10 mouse cellular contexts compared by ENCODE assay signal in the genomic region with DNA sequence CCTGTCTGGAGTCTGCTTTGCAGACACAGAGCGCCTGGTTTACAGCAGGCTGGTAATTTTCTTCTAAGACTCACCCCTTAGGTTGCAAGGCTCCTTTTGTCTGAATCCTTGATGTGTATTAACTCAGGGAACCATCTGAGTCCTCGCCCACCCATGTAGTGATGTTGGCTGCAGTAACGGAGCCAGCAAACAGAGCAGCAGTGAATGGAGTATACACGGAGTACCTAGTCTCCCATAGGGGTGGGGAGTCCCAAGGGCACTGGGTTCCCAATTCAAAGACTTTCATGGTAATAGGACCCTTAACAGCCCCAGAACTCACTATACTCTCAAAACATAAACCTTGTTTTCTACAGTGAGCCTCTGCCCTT.
DNase-seq lines count a peak whose midpoint lies in the region; ATAC-seq and TF ChIP-seq lines count a peak whose summit lies in the region.
"Had no signal": no experiment of that assay in that cellular context is flagged by ENCODE, and none has a peak within 500 bp of the region (broad histone marks: within the 10 kb centered on the region; RNA-seq: fewer than 3 reads in every experiment).

No protein-coding gene starts in this region.

- H3K27me3 ChIP-seq in heart, embryonic 12.5 days (replicated peaks), result peaks cover 44% of the 10 kb centered on the region
- no peaks in the 10 kb centered on the region for H3K27me3 ChIP-seq in lung, embryonic 15.5 days
- H3K27me3 ChIP-seq in embryonic facial prominence, embryonic 14.5 days (replicated peaks; ENCODE audit: control insufficient read depth, insufficient read depth, low read length), result 0 out of 2 replicates have a peak, but pooled peaks cover 5% of the 10 kb centered on the region
- H3K27me3 ChIP-seq in neural tube, embryonic 14.5 days (ENCODE audit: control insufficient read depth, insufficient read depth, low read length), result no peaks in the 10 kb centered on the region

- no peak overlapping the region for H3K27ac ChIP-seq in heart, embryonic 12.5 days (ENCODE audit: poor library complexity, severe bottlenecking)
- peak overlapping the region; percentile 20; the same call in 1 of the 2 replicates for H3K27ac ChIP-seq in lung, embryonic 15.5 days
- H3K27ac ChIP-seq in embryonic facial prominence, embryonic 14.5 days (replicated peaks; ENCODE audit: low read depth, low read length), result peak overlapping the region; percentile 40; the same call in 1 of the 2 replicates
- no peak overlapping the region for H3K27ac ChIP-seq in neural tube, embryonic 14.5 days (ENCODE audit: low read depth, low read length)

- H3K4me3 ChIP-seq in heart, embryonic 12.5 days, result no peak overlapping the region
- no peak overlapping the region for H3K4me3 ChIP-seq in lung, embryonic 15.5 days
- no peak overlapping the region for H3K4me3 ChIP-seq in lung, adult 2 months (replicated peaks; ENCODE audit: extremely low read depth, low read depth, low read length)
- no peak overlapping the region for H3K4me3 ChIP-seq in embryonic facial prominence, embryonic 14.5 days (ENCODE audit: low read depth, low read length)
- H3K4me3 ChIP-seq in neural tube, embryonic 14.5 days (ENCODE audit: low read depth, low read length), result no peak overlapping the region

- ATAC-seq in heart, embryonic 12.5 days (ENCODE audit: insufficient number of reproducible peaks, low FRiP score), result no peak
- ATAC-seq in lung, embryonic 15.5 days (ENCODE audit: borderline replicate concordance, extremely low read depth, low FRiP score, low TSS enrichment), result no peak
- ATAC-seq in embryonic facial prominence, embryonic 14.5 days (ENCODE audit: low read depth), result no peak
- 0 out of 2 replicates have a peak, but pooled peaks have one; percentile 20 for ATAC-seq in neural tube, embryonic 14.5 days (ENCODE audit: low read depth)
- ATAC-seq: intestine, postnatal 0 days; liver, postnatal 0 days had no signal

- no peak for TF ChIP-seq CTCF in lung, adult 2 months (IDR thresholded peaks at IDR 0.05; ENCODE audit: insufficient read depth, low read length)

- peak overlapping the region; percentile 9; the same call in 1 of the 2 replicates for H3K4me2 ChIP-seq in heart, embryonic 12.5 days
- no peak overlapping the region; the same call in 1 of the 2 replicates for H3K4me2 ChIP-seq in lung, embryonic 15.5 days
- peak overlapping the region; percentile 23; the same call in 1 of the 2 replicates for H3K4me2 ChIP-seq in embryonic facial prominence, embryonic 14.5 days (ENCODE audit: low read depth, low read length)
- no peak overlapping the region for H3K4me2 ChIP-seq in neural tube, embryonic 14.5 days (ENCODE audit: low read depth, low read length)

- no peak overlapping the region for H3K9ac ChIP-seq in heart, embryonic 12.5 days
- H3K9ac ChIP-seq in lung, embryonic 15.5 days, result no peak overlapping the region
- no peak overlapping the region for H3K9ac ChIP-seq in embryonic facial prominence, embryonic 14.5 days (ENCODE audit: low read depth, low read length)
- no peak overlapping the region for H3K9ac ChIP-seq in neural tube, embryonic 14.5 days (replicated peaks; ENCODE audit: low read depth, low read length)
- H3K9ac ChIP-seq: liver, postnatal 0 days had no signal

- no peaks in the 10 kb centered on the region for H3K36me3 ChIP-seq in heart, embryonic 12.5 days
- H3K36me3 ChIP-seq in lung, embryonic 15.5 days, result no peaks in the 10 kb centered on the region
- H3K36me3 ChIP-seq in embryonic facial prominence, embryonic 14.5 days (ENCODE audit: control insufficient read depth, insufficient read depth, low read length), result no peaks in the 10 kb centered on the region
- no peaks in the 10 kb centered on the region for H3K36me3 ChIP-seq in neural tube, embryonic 14.5 days (ENCODE audit: control insufficient read depth, insufficient read depth, low read length)

- no peaks in the 10 kb centered on the region for H3K9me3 ChIP-seq in heart, embryonic 12.5 days (replicated peaks)
- no peaks in the 10 kb centered on the region for H3K9me3 ChIP-seq in lung, embryonic 15.5 days
- H3K9me3 ChIP-seq in embryonic facial prominence, embryonic 14.5 days (ENCODE audit: control insufficient read depth, low read length), result no peaks in the 10 kb centered on the region
- no peaks in the 10 kb centered on the region for H3K9me3 ChIP-seq in neural tube, embryonic 14.5 days (ENCODE audit: control insufficient read depth, low read length)

- WGBS in heart, embryonic 12.5 days, result 64% methylated on average over 4 of the region's 4 CpGs
- WGBS in lung, embryonic 15.5 days, result 50% methylated on average over 4 of the region's 4 CpGs
- WGBS in lung, adult 2 months, result 65% methylated on average over 4 of the region's 4 CpGs
- 27% methylated on average over 4 of the region's 4 CpGs for WGBS in embryonic facial prominence, embryonic 14.5 days
- WGBS in neural tube, embryonic 14.5 days, result 45% methylated on average over 4 of the region's 4 CpGs

- peaks cover 38% of the 10 kb centered on the region for H3K4me1 ChIP-seq in heart, embryonic 12.5 days (replicated peaks)
- H3K4me1 ChIP-seq in lung, embryonic 15.5 days, result peaks cover 28% of the 10 kb centered on the region
- H3K4me1 ChIP-seq in lung, adult 2 months (ENCODE audit: control insufficient read depth, insufficient read depth, low read length), result peaks cover 4% of the 10 kb centered on the region; the same call in 1 of the 2 replicates
- H3K4me1 ChIP-seq in embryonic facial prominence, embryonic 14.5 days (ENCODE audit: control insufficient read depth, insufficient read depth, low read length), result peaks cover 33% of the 10 kb centered on the region
- H3K4me1 ChIP-seq in neural tube, embryonic 14.5 days (ENCODE audit: control insufficient read depth, insufficient read depth, low read length), result peaks cover 12% of the 10 kb centered on the region; the same call in 1 of the 2 replicates

- TF ChIP-seq POLR2A in lung, adult 2 months (IDR thresholded peaks at IDR 0.05; ENCODE audit: borderline replicate concordance, extremely low read depth, low read depth, low read length), result no peak

- no peak for DNase-seq in heart, adult 18-20 months
- DNase-seq in lung, adult 2 months, result no peak
- no peak for DNase-seq in embryonic facial prominence, embryonic 14.5 days (ENCODE audit: low spot score)
- no peak for DNase-seq in right cerebral cortex, adult 2 months (ENCODE audit: low spot score in 2 of 2)
- DNase-seq: B cell, adult 2 months had no signal

Comparison
In these comparisons a context has a peak if more than half of its experiments do, and no peak if none do; other contexts are left out.
1. H3K27ac ChIP-seq: peak in lung, embryonic 15.5 days (single experiment) and embryonic facial prominence, embryonic 14.5 days (single experiment); none in heart, embryonic 12.5 days (single experiment) and neural tube, embryonic 14.5 days (single experiment).
2. H3K4me2 ChIP-seq: peak in heart, embryonic 12.5 days (single experiment) and embryonic facial prominence, embryonic 14.5 days (single experiment); none in lung, embryonic 15.5 days (single experiment) and neural tube, embryonic 14.5 days (single experiment).